Mouse (Mus musculus): ENCODE results near the gene Eif2b5. TPM values are rescaled to one million over a fixed set of nuclear protein-coding genes. Genes with fewer than 3 reads are reported as not detected.

Eif2b5 gene
- polyA plus RNA-seq, 1 experiment: 108 TPM

GRCm38 (mm10) chr16:20537071-20537471, 38.5 kb downstream of the Eif2b5 start:
- peak overlapping the region; percentile 73 for H3ac ChIP-seq (ENCODE audit: control insufficient read depth, insufficient read length, low read depth)
- H3K4me3 ChIP-seq (ENCODE audit: insufficient read depth, poor library complexity, severe bottlenecking): peak overlapping the region; percentile 86
- H3K79me2 ChIP-seq (ENCODE audit: control insufficient read depth, insufficient read depth): peaks cover 48% of the 10 kb centered on the region
- peaks cover 37% of the 10 kb centered on the region for H3K79me3 ChIP-seq (ENCODE audit: low read depth)
- H3K27me3 ChIP-seq (ENCODE audit: control insufficient read depth, insufficient read depth, insufficient read length): no peaks in the 10 kb centered on the region
- TF ChIP-seq CTCF (IDR thresholded peaks at IDR 0.05; ENCODE audit: control insufficient read depth, insufficient read depth, insufficient read length): no peak
- no peak for TF ChIP-seq MAX (IDR thresholded peaks at IDR 0.05)
- TF ChIP-seq FOSL1 (IDR thresholded peaks at IDR 0.05; ENCODE audit: insufficient read depth, low read length, poor library complexity, severe bottlenecking): no peak
- no peak for TF ChIP-seq MYOG (IDR thresholded peaks at IDR 0.05; ENCODE audit: control insufficient read depth, extremely low read depth, insufficient read length)
- TF ChIP-seq CEBPB (IDR thresholded peaks at IDR 0.05; ENCODE audit: low read depth): no peak
- TF ChIP-seq MYOD1 (IDR thresholded peaks at IDR 0.05; ENCODE audit: control insufficient read depth, insufficient read length, low read depth): no peak
- no peak for TF ChIP-seq USF1 (IDR thresholded peaks at IDR 0.05; ENCODE audit: low read depth)
- peaks cover 58% of the 10 kb centered on the region for H3K36me3 ChIP-seq (ENCODE audit: control insufficient read depth, insufficient read depth)

DNA sequence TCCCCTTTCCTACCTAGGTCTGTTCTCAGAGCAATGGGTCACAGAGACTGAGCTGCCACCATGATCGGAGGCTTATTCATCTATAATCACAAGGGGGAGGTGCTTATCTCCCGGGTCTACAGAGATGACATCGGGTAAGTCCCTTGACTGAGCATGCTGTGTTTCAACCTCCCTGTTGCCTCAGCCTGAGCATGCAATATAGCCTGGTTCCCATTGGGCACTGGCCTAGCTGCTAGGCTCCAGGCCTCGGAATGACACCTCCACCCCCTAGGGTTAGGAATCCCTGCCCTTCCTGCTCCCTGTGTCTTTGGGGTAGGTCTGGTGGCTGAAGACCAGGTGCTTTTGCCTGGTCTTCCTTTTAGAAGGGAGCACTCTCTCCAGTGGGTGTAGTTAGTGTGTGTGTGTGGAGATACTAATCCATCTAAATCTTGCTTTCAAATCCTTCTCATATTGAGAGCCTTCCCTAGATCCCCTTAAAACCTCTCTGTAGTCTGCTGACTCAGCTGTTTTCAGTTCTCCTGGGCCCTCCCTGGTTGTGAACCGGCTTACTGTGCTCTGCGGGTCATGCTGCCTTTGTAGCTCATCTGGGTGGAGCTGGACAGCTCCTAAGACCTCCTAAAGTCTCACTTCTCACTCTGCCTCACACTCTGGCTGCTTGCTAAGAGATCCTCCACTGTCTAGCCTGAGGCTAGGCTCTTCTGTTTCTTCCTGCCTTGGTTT, 39.1 kb downstream of the Eif2b5 start:
- TF ChIP-seq CEBPB (IDR thresholded peaks at IDR 0.05; ENCODE audit: low read depth) (no peak), USF1 (IDR thresholded peaks at IDR 0.05; ENCODE audit: low read depth) (no peak), FOSL1 (IDR thresholded peaks at IDR 0.05; ENCODE audit: insufficient read depth, low read length, poor library complexity, severe bottlenecking) (no peak), MYOD1 (IDR thresholded peaks at IDR 0.05; ENCODE audit: control insufficient read depth, insufficient read length, low read depth) (no peak)
- H3K79me2 ChIP-seq (ENCODE audit: control insufficient read depth, insufficient read depth): peaks cover 48% of the 10 kb centered on the region
- peaks cover 37% of the 10 kb centered on the region for H3K79me3 ChIP-seq (ENCODE audit: low read depth)
- peak overlapping the region; percentile 86 for H3K4me3 ChIP-seq (ENCODE audit: insufficient read depth, poor library complexity, severe bottlenecking)
- no peaks in the 10 kb centered on the region for H3K27me3 ChIP-seq (ENCODE audit: control insufficient read depth, insufficient read depth, insufficient read length)
- peaks cover 62% of the 10 kb centered on the region for H3K36me3 ChIP-seq (ENCODE audit: control insufficient read depth, insufficient read depth)
- H3ac ChIP-seq (ENCODE audit: control insufficient read depth, insufficient read length, low read depth): peak overlapping the region; percentile 77

- H3K4me3 ChIP-seq (ENCODE audit: insufficient read depth, poor library complexity, severe bottlenecking): no peak overlapping the region
- no peaks in the 10 kb centered on the region for H3K27me3 ChIP-seq (ENCODE audit: control insufficient read depth, insufficient read depth, insufficient read length)
- H3ac ChIP-seq (ENCODE audit: control insufficient read depth, insufficient read length, low read depth): no peak overlapping the region
- H3K36me3 ChIP-seq (ENCODE audit: control insufficient read depth, insufficient read depth): peaks cover 66% of the 10 kb centered on the region
- H3K79me3 ChIP-seq (ENCODE audit: low read depth): peaks cover 39% of the 10 kb centered on the region
- peaks cover 48% of the 10 kb centered on the region for H3K79me2 ChIP-seq (ENCODE audit: control insufficient read depth, insufficient read depth)
- TF ChIP-seq MAX (IDR thresholded peaks at IDR 0.05) (no peak), CEBPB (IDR thresholded peaks at IDR 0.05; ENCODE audit: low read depth) (no peak), CTCF (IDR thresholded peaks at IDR 0.05; ENCODE audit: control insufficient read depth, insufficient read depth, insufficient read length) (no peak), FOSL1 (IDR thresholded peaks at IDR 0.05; ENCODE audit: insufficient read depth, low read length, poor library complexity, severe bottlenecking) (no peak), USF1 (IDR thresholded peaks at IDR 0.05; ENCODE audit: low read depth) (no peak), MYOG (IDR thresholded peaks at IDR 0.05; ENCODE audit: control insufficient read depth, extremely low read depth, insufficient read length) (no peak), MYOD1 (IDR thresholded peaks at IDR 0.05; ENCODE audit: control insufficient read depth, insufficient read length, low read depth) (no peak)
Observed at GRCm38 (mm10) chr16:20539649-20540048, 41.0 kb downstream of the Eif2b5 start.

GRCm38 (mm10) chr16:20540438-20540837, 41.8 kb downstream of the Eif2b5 start:
- Histone ChIP-seq H3K79me2 (ENCODE audit: control insufficient read depth, insufficient read depth) (peaks cover 47% of the 10 kb centered on the region), H3K27me3 (ENCODE audit: control insufficient read depth, insufficient read depth, insufficient read length) (no peaks in the 10 kb centered on the region), H3K79me3 (ENCODE audit: low read depth) (peaks cover 39% of the 10 kb centered on the region), H3ac (ENCODE audit: control insufficient read depth, insufficient read length, low read depth) (no peak overlapping the region), H3K4me3 (ENCODE audit: insufficient read depth, poor library complexity, severe bottlenecking) (no peak overlapping the region), H3K36me3 (ENCODE audit: control insufficient read depth, insufficient read depth) (peaks cover 73% of the 10 kb centered on the region)
- TF ChIP-seq FOSL1 (IDR thresholded peaks at IDR 0.05; ENCODE audit: insufficient read depth, low read length, poor library complexity, severe bottlenecking) (no peak), USF1 (IDR thresholded peaks at IDR 0.05; ENCODE audit: low read depth) (no peak), CEBPB (IDR thresholded peaks at IDR 0.05; ENCODE audit: low read depth) (no peak)

GRCm38 (mm10) chr16:20545696-20546095, 47.1 kb downstream of the Eif2b5 start:
- peaks cover 53% of the 10 kb centered on the region for H3K36me3 ChIP-seq (ENCODE audit: control insufficient read depth, insufficient read depth)
- H3K79me3 ChIP-seq (ENCODE audit: low read depth): peaks cover 14% of the 10 kb centered on the region
- H3K27me3 ChIP-seq (ENCODE audit: control insufficient read depth, insufficient read depth, insufficient read length): no peaks in the 10 kb centered on the region
- H3ac ChIP-seq (ENCODE audit: control insufficient read depth, insufficient read length, low read depth): no peak overlapping the region
- TF ChIP-seq MYOG (IDR thresholded peaks at IDR 0.05; ENCODE audit: control insufficient read depth, extremely low read depth, insufficient read length): no peak
- no peak for TF ChIP-seq USF1 (IDR thresholded peaks at IDR 0.05; ENCODE audit: low read depth)
- TF ChIP-seq CTCF (IDR thresholded peaks at IDR 0.05; ENCODE audit: control insufficient read depth, insufficient read depth, insufficient read length): no peak
- no peak for TF ChIP-seq MYOD1 (IDR thresholded peaks at IDR 0.05; ENCODE audit: control insufficient read depth, insufficient read length, low read depth)
- no peak for TF ChIP-seq CEBPB (IDR thresholded peaks at IDR 0.05; ENCODE audit: low read depth)
- no peak for TF ChIP-seq MAX (IDR thresholded peaks at IDR 0.05)
- no peak for TF ChIP-seq FOSL1 (IDR thresholded peaks at IDR 0.05; ENCODE audit: insufficient read depth, low read length, poor library complexity, severe bottlenecking)
- peaks cover 15% of the 10 kb centered on the region for H3K79me2 ChIP-seq (ENCODE audit: control insufficient read depth, insufficient read depth)
- H3K4me3 ChIP-seq (ENCODE audit: insufficient read depth, poor library complexity, severe bottlenecking): no peak overlapping the region

- no peak for TF ChIP-seq MAX (IDR thresholded peaks at IDR 0.05)
- TF ChIP-seq MYOG (IDR thresholded peaks at IDR 0.05; ENCODE audit: control insufficient read depth, extremely low read depth, insufficient read length): no peak
- TF ChIP-seq CEBPB (IDR thresholded peaks at IDR 0.05; ENCODE audit: low read depth): no peak
- TF ChIP-seq USF1 (IDR thresholded peaks at IDR 0.05; ENCODE audit: low read depth): no peak
- no peak for TF ChIP-seq MYOD1 (IDR thresholded peaks at IDR 0.05; ENCODE audit: control insufficient read depth, insufficient read length, low read depth)
- no peak for TF ChIP-seq FOSL1 (IDR thresholded peaks at IDR 0.05; ENCODE audit: insufficient read depth, low read length, poor library complexity, severe bottlenecking)
- TF ChIP-seq CTCF (IDR thresholded peaks at IDR 0.05; ENCODE audit: control insufficient read depth, insufficient read depth, insufficient read length): no peak
- H3K79me3 ChIP-seq (ENCODE audit: low read depth): peaks cover 12% of the 10 kb centered on the region
- H3K79me2 ChIP-seq (ENCODE audit: control insufficient read depth, insufficient read depth): peaks cover 15% of the 10 kb centered on the region
- no peak overlapping the region for H3ac ChIP-seq (ENCODE audit: control insufficient read depth, insufficient read length, low read depth)
- H3K4me3 ChIP-seq (ENCODE audit: insufficient read depth, poor library complexity, severe bottlenecking): peak overlapping the region; percentile 66
- no peaks in the 10 kb centered on the region for H3K27me3 ChIP-seq (ENCODE audit: control insufficient read depth, insufficient read depth, insufficient read length)
- peaks cover 53% of the 10 kb centered on the region for H3K36me3 ChIP-seq (ENCODE audit: control insufficient read depth, insufficient read depth)
Observed at GRCm38 (mm10) chr16:20547423-20547822, 48.8 kb downstream of the Eif2b5 start.
